Mouse (Mus musculus): Measurements from ENCODE around the gene Fezf2. TPM values are rescaled to one million over a fixed set of nuclear protein-coding genes. Genes with fewer than 3 reads are reported as not detected.

The Fezf2 gene
- not detected for polyA plus RNA-seq (2014; fragmentation: Illumina TruSeq; extraction: RNeasy Lipid Tissue Mini Kit (QIAGEN cat#74804); ENCODE audit: low read depth, low replicate concordance)

DNA sequence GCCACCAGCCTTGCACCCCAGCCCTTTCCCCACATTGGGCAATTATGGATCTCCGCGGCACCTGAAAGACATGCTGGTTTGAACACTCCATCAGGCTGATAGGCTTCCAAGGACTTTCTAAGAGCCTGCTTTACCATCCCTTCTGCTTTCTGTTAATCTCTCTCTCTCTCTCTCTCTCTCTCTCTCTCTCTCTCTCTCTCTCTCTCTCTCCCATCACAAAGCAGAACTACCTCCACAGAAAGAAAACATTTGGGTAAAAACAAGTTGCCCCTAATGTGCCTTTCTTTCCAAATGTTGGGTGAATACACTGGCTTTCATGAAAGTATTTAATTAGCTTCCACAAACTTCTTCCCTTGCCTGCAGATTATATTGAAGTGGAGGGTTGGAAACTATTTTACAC lies at the start of gene Fezf2:
Gene Fezf2, minus strand, starts transcription at position 101 of the 400 bp plus-strand sequence.

Other genes with a start within 250 kb of the Fezf2 start
- gene Gm49355, start 64.2 kb downstream of the Fezf2 start, polyA plus RNA-seq (2014; fragmentation: Illumina TruSeq; extraction: RNeasy Lipid Tissue Mini Kit (QIAGEN cat#74804); ENCODE audit: low read depth, low replicate concordance) = 0.55 TPM
- 53.1 TPM for gene 3830406C13Rik, start 64.0 kb downstream of the Fezf2 start, polyA plus RNA-seq (2014; fragmentation: Illumina TruSeq; extraction: RNeasy Lipid Tissue Mini Kit (QIAGEN cat#74804); ENCODE audit: low read depth, low replicate concordance)